Comparison of ENCODE assay signal across 14 mouse cellular contexts in genomic region chr14:61949446-61949845, GRCm38 (mm10).
DNase-seq lines count a peak whose midpoint lies in the region; ATAC-seq and TF ChIP-seq lines count a peak whose summit lies in the region.
"Had no signal": no experiment of that assay in that cellular context is flagged by ENCODE, and none has a peak within 500 bp of the region (broad histone marks: within the 10 kb centered on the region; RNA-seq: fewer than 3 reads in every experiment).

No protein-coding gene starts in this region.

- no peak overlapping the region for H3K9ac ChIP-seq in midbrain, postnatal 0 days (replicated peaks; ENCODE audit: low read length, poor library complexity, severe bottlenecking)
- H3K9ac ChIP-seq in embryonic facial prominence, embryonic 15.5 days, result no peak overlapping the region
- no peak overlapping the region for H3K9ac ChIP-seq in neural tube, embryonic 13.5 days

- DNase-seq in midbrain, embryonic 10.5 days (ENCODE audit: low spot score), result peak; percentile 16
- no peak for DNase-seq in midbrain, postnatal 0 days (ENCODE audit: low spot score)
- peak; percentile 53 for DNase-seq in embryo, embryonic 11 days
- no peak for DNase-seq in left cerebral cortex, adult 18-20 months (ENCODE audit: low spot score in 2 of 2)
- DNase-seq in gastrocnemius, postnatal 14 days, result no peak
- DNase-seq: adrenal gland, adult 8-10 months; cerebellum, postnatal 14 days; gastrocnemius, adult 2 months; kidney, adult 8-10 months; left cerebral cortex, postnatal 4 days; thymus, postnatal 4 days had no signal

- no peaks in the 10 kb centered on the region for H3K9me3 ChIP-seq in midbrain, embryonic 10.5 days (replicated peaks)
- no peaks in the 10 kb centered on the region for H3K9me3 ChIP-seq in midbrain, postnatal 0 days (ENCODE audit: low read length)
- H3K9me3 ChIP-seq in embryonic facial prominence, embryonic 15.5 days (replicated peaks), result no peaks in the 10 kb centered on the region
- no peaks in the 10 kb centered on the region for H3K9me3 ChIP-seq in neural tube, embryonic 13.5 days

- TF ChIP-seq CTCF in midbrain, postnatal 0 days (IDR thresholded peaks at IDR 0.05), result no peak

- H3K4me1 ChIP-seq in midbrain, embryonic 10.5 days, result peaks cover 25% of the 10 kb centered on the region
- H3K4me1 ChIP-seq in midbrain, postnatal 0 days (ENCODE audit: insufficient read depth, low read length), result peaks cover 3% of the 10 kb centered on the region
- peaks cover 11% of the 10 kb centered on the region for H3K4me1 ChIP-seq in embryonic facial prominence, embryonic 15.5 days
- peaks cover 42% of the 10 kb centered on the region for H3K4me1 ChIP-seq in neural tube, embryonic 13.5 days (replicated peaks)

- intact Hi-C loops in gastrocnemius, postnatal 14 days (cut with DNase I; ENCODE audit: low total_unique reads), result no loop called here

- 74% methylated on average over 6 of the region's 6 CpGs for WGBS in midbrain, embryonic 10.5 days
- 41% methylated on average over 6 of the region's 6 CpGs for WGBS in midbrain, postnatal 0 days
- WGBS in embryonic facial prominence, embryonic 15.5 days, result 28% methylated on average over 6 of the region's 6 CpGs
- 38% methylated on average over 6 of the region's 6 CpGs for WGBS in neural tube, embryonic 13.5 days

- no peak overlapping the region for H3K4me3 ChIP-seq in midbrain, embryonic 10.5 days
- no peak overlapping the region for H3K4me3 ChIP-seq in midbrain, postnatal 0 days (ENCODE audit: low read depth, low read length)
- no peak overlapping the region for H3K4me3 ChIP-seq in embryonic facial prominence, embryonic 15.5 days (replicated peaks)
- no peak overlapping the region for H3K4me3 ChIP-seq in neural tube, embryonic 13.5 days
- H3K4me3 ChIP-seq: gastrocnemius, adult 2 months had no signal

- no peaks in the 10 kb centered on the region for H3K36me3 ChIP-seq in midbrain, embryonic 10.5 days
- no peaks in the 10 kb centered on the region for H3K36me3 ChIP-seq in midbrain, postnatal 0 days (ENCODE audit: insufficient read depth, low read length)
- H3K36me3 ChIP-seq in embryonic facial prominence, embryonic 15.5 days, result no peaks in the 10 kb centered on the region
- H3K36me3 ChIP-seq in neural tube, embryonic 13.5 days, result no peaks in the 10 kb centered on the region

- H3K27ac ChIP-seq in midbrain, embryonic 10.5 days (replicated peaks), result 0 out of 2 replicates have a peak overlapping the region, but pooled peaks have one; percentile 19
- no peak overlapping the region for H3K27ac ChIP-seq in midbrain, postnatal 0 days (ENCODE audit: low read depth, low read length)
- H3K27ac ChIP-seq in embryonic facial prominence, embryonic 15.5 days (replicated peaks), result peak overlapping the region; percentile 49
- H3K27ac ChIP-seq in neural tube, embryonic 13.5 days (replicated peaks), result 0 out of 2 replicates have a peak overlapping the region, but pooled peaks have one; percentile 23
- H3K27ac ChIP-seq: gastrocnemius, adult 2 months had no signal

- no peak for ATAC-seq in midbrain, postnatal 0 days (ENCODE audit: low FRiP score)
- ATAC-seq in embryonic facial prominence, embryonic 15.5 days (ENCODE audit: insufficient number of reproducible peaks, low FRiP score, low TSS enrichment, low read depth), result no peak
- ATAC-seq in neural tube, embryonic 13.5 days (ENCODE audit: low read depth), result no peak

- H3K4me2 ChIP-seq in midbrain, postnatal 0 days (ENCODE audit: low read depth, low read length, poor library complexity, severe bottlenecking), result no peak overlapping the region
- no peak overlapping the region for H3K4me2 ChIP-seq in embryonic facial prominence, embryonic 15.5 days (replicated peaks)
- H3K4me2 ChIP-seq in neural tube, embryonic 13.5 days, result no peak overlapping the region

- no peaks in the 10 kb centered on the region for H3K27me3 ChIP-seq in midbrain, embryonic 10.5 days (ENCODE audit: low read depth, poor library complexity, severe bottlenecking)
- no peaks in the 10 kb centered on the region for H3K27me3 ChIP-seq in midbrain, postnatal 0 days (ENCODE audit: insufficient read depth, low read length)
- no peaks in the 10 kb centered on the region for H3K27me3 ChIP-seq in embryonic facial prominence, embryonic 15.5 days
- no peaks in the 10 kb centered on the region for H3K27me3 ChIP-seq in neural tube, embryonic 13.5 days
- H3K27me3 ChIP-seq: CH12.LX had no signal

Comparison
In these comparisons a context has a peak if more than half of its experiments do, and no peak if none do; other contexts are left out.
1. DNase-seq: peak in midbrain, embryonic 10.5 days (single experiment) and embryo, embryonic 11 days (single experiment); none in midbrain, postnatal 0 days (single experiment), left cerebral cortex, adult 18-20 months (0 of 2) and gastrocnemius, postnatal 14 days (single experiment).